Mouse (Mus musculus): ENCODE results near the gene Ccdc106. TPM values are rescaled to one million over a fixed set of nuclear protein-coding genes. Genes with fewer than 3 reads are reported as not detected.
A peak's percentile ranks its signal among the peaks of the same experiment; 100 is the strongest.

Gene Ccdc106
- total and polyA plus RNA-seq, 3 experiments, result 0.52 to 0.81 TPM; not detected in 1

DNA sequence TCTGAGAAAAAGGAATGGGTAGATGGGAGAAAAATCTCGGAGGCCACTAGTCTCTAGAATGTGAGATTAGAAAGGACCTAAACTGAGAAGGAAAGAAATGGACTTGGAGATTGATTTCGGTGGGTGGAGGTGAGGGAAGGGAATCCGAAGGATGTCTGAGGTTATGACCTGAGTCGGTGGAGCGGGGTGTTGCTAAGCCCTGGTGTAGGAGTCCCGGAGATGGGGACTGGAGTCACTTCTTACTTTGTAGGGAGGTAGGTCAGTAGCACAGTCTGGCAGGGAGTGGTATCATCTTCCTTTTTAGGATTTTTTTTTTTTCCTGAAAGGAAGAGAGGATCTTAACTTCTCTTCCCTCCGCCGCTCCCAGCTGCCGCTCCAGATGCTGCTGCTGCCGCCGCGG, 32.1 kb downstream of the Ccdc106 start:
- H3K4me2 ChIP-seq (ENCODE audit: insufficient read depth, low read depth, poor library complexity, severe bottlenecking), result 0 out of 2 replicates have a peak overlapping the region, but pooled peaks have one; percentile 95
- DNase-seq (ENCODE audit: extremely low read depth), result no peak
- no peak overlapping the region for H3K9ac ChIP-seq (ENCODE audit: insufficient read depth, low read depth)
- H3K4me1 ChIP-seq (ENCODE audit: control insufficient read depth in 1 of 2, insufficient read depth in 2 of 2), result peaks cover 5 to 15% of the 10 kb centered on the region in 2 experiments
- in situ Hi-C loops (cut with MboI; ENCODE audit: low pct_ligation_motif_present, low pct_unique_long_range_greater_than_20kb, low sequenced_read_pairs), result loop anchor here (5.0 kb wide), 1 partner anchor 110 kb away; no protein-coding TSS in a partner anchor
- H3K27me3 ChIP-seq (replicated peaks), result no peaks in the 10 kb centered on the region
- H3K27ac ChIP-seq (ENCODE audit: insufficient read depth, low read depth), result no peak overlapping the region
- dilution Hi-C loops (cut with MboI; ENCODE audit: extremely low pct_ligation_motif_present, extremely low pct_unique_long_range_greater_than_20kb, low sequenced_read_pairs), result no loop called here
- no peak overlapping the region for H3K4me3 ChIP-seq (replicated peaks in 1 of 3; ENCODE audit: low read depth in 2 of 3, low read length in 2 of 3, poor library complexity in 1 of 3)
- TF ChIP-seq JUND (conservative IDR thresholded peaks at IDR 0.05; ENCODE audit: low read depth, low read length), result no peak
- H3K9me3 ChIP-seq (replicated peaks; ENCODE audit: low read length), result no peaks in the 10 kb centered on the region
- H3K36me3 ChIP-seq (replicated peaks in 1 of 2; ENCODE audit: control insufficient read depth in 1 of 2, insufficient read depth in 1 of 2, low read length in 1 of 2), result peaks cover 0 to 15% of the 10 kb centered on the region in 2 experiments
- no peaks in the 10 kb centered on the region for H3K79me2 ChIP-seq (replicated peaks; ENCODE audit: control insufficient read depth, extremely low read depth, insufficient read depth, poor library complexity, severe bottlenecking)

DNA sequence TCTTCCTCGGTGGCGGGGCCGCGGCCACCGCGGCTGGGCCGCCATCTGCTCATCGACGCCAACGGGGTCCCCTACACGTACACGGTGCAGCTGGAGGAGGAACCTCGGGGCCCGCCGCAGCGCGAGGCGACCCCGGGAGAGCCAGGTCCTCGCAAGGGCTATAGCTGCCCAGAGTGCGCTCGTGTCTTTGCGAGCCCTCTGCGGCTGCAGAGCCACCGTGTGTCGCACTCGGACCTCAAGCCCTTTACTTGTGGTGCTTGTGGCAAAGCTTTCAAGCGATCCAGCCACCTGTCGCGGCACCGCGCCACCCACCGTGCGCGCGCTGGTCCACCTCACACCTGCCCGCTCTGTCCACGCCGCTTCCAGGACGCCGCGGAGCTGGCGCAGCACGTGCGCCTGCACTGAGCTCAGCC, 32.6 kb downstream of the Ccdc106 start:
- Histone ChIP-seq H3K4me2 (ENCODE audit: insufficient read depth, low read depth, poor library complexity, severe bottlenecking) (no peak overlapping the region), H3K27me3 (replicated peaks) (no peaks in the 10 kb centered on the region), H3K79me2 (replicated peaks; ENCODE audit: control insufficient read depth, extremely low read depth, insufficient read depth, poor library complexity, severe bottlenecking) (no peaks in the 10 kb centered on the region), H3K9ac (ENCODE audit: insufficient read depth, low read depth) (no peak overlapping the region), H3K36me3 (replicated peaks in 1 of 2; ENCODE audit: control insufficient read depth in 1 of 2, insufficient read depth in 1 of 2, low read length in 1 of 2) (peaks cover 0 to 15% of the 10 kb centered on the region in 2 experiments), H3K4me3 (replicated peaks in 1 of 3; ENCODE audit: low read depth in 2 of 3, low read length in 2 of 3, poor library complexity in 1 of 3) (no peak overlapping the region), H3K9me3 (replicated peaks; ENCODE audit: low read length) (no peaks in the 10 kb centered on the region), H3K4me1 (ENCODE audit: control insufficient read depth in 1 of 2, insufficient read depth in 2 of 2) (peaks cover 6 to 19% of the 10 kb centered on the region in 2 experiments), H3K27ac (ENCODE audit: insufficient read depth, low read depth) (no peak overlapping the region)
- dilution Hi-C loops (cut with MboI; ENCODE audit: extremely low pct_ligation_motif_present, extremely low pct_unique_long_range_greater_than_20kb, low sequenced_read_pairs), result no loop called here
- in situ Hi-C loops (cut with MboI; ENCODE audit: low pct_ligation_motif_present, low pct_unique_long_range_greater_than_20kb, low sequenced_read_pairs), result loop anchor here (5.0 kb wide), 1 partner anchor 111 kb away; no protein-coding TSS in a partner anchor
- no peak for TF ChIP-seq CTCF (conservative IDR thresholded peaks at IDR 0.05 in 1 of 2, IDR thresholded peaks at IDR 0.05 in 1 of 2; ENCODE audit: low read depth in 2 of 2, low read length in 2 of 2)
- no peak for TF ChIP-seq MAX (IDR thresholded peaks at IDR 0.05; ENCODE audit: low read length)
- no peak for TF ChIP-seq MYC (IDR thresholded peaks at IDR 0.05; ENCODE audit: low read depth, low read length)
- no peak for TF ChIP-seq RCOR1 (conservative IDR thresholded peaks at IDR 0.05; ENCODE audit: low read depth, low read length)
- no peak for TF ChIP-seq JUND (conservative IDR thresholded peaks at IDR 0.05; ENCODE audit: low read depth, low read length)
- TF ChIP-seq E2F4 (IDR thresholded peaks at IDR 0.05; ENCODE audit: insufficient replicate concordance, low read depth, low read length), result no peak
- no peak for DNase-seq (ENCODE audit: extremely low read depth)

DNA sequence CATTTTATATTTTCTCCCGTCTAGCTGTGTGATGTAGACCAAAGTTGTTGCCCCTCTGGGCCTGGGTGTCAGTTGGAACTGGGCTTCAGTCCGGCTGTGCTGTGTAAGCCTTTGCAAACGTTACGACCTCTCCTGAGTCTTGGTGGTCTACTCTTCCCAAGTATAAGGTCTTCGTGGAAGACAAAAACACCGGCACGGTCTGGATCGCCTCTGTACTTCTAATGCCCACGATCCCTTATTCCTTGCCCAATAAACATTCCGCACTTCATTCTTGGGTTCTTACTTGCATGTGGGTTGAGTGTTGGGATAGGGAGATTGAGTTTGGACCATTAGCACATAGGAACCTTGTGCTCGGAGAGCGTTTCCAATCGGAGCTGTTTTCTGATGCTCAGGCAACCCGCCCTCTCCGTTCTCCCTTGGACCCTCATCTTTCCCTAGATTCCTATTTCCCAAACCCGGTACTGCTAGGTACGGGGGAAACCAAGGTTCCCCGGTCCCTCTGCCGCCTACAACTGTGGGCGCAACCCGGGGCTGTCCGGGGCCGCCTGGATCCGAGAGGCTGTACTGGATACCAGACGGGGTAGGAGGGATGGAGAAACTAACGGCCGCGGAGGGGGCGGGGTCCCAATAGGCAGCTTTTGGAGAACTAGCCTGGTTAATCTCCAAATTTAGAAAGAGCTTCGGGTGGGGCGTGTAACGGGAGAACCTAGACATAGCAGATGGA, 33.3 kb downstream of the Ccdc106 start:
- no peak for DNase-seq (ENCODE audit: extremely low read depth)
- H3K4me1 ChIP-seq (ENCODE audit: control insufficient read depth in 1 of 2, insufficient read depth in 2 of 2), result peaks cover 7 to 26% of the 10 kb centered on the region in 2 experiments
- in situ Hi-C loops (cut with MboI; ENCODE audit: low pct_ligation_motif_present, low pct_unique_long_range_greater_than_20kb, low sequenced_read_pairs), result loop anchor here (5.0 kb wide), 1 partner anchor 111 kb away; no protein-coding TSS in a partner anchor
- TF ChIP-seq SMC3 (IDR thresholded peaks at IDR 0.05; ENCODE audit: low read depth, low read length), result no peak
- no peak for TF ChIP-seq MYC (IDR thresholded peaks at IDR 0.05; ENCODE audit: low read depth, low read length)
- no peak for TF ChIP-seq PAX5 (IDR thresholded peaks at IDR 0.05; ENCODE audit: low read length)
- TF ChIP-seq CHD1 (IDR thresholded peaks at IDR 0.05; ENCODE audit: low read depth, low read length), result no peak
- TF ChIP-seq USF2 (conservative IDR thresholded peaks at IDR 0.05; ENCODE audit: low read depth, low read length), result no peak
- no peak for TF ChIP-seq ELF1 (IDR thresholded peaks at IDR 0.05; ENCODE audit: low read depth, low read length)
- no peak for TF ChIP-seq KAT2A (IDR thresholded peaks at IDR 0.05; ENCODE audit: insufficient replicate concordance, low read length)
- TF ChIP-seq ZMIZ1 (IDR thresholded peaks at IDR 0.05; ENCODE audit: low read depth, low read length), result no peak
- no peak for TF ChIP-seq ETS1 (conservative IDR thresholded peaks at IDR 0.05; ENCODE audit: low read depth, low read length)
- TF ChIP-seq TBP (conservative IDR thresholded peaks at IDR 0.05; ENCODE audit: low read depth, low read length), result no peak
- TF ChIP-seq MXI1 (IDR thresholded peaks at IDR 0.05; ENCODE audit: low read depth, low read length), result no peak
- no peak for TF ChIP-seq TCF12 (IDR thresholded peaks at IDR 0.05; ENCODE audit: low read depth, low read length)
- TF ChIP-seq E2F4 (IDR thresholded peaks at IDR 0.05; ENCODE audit: insufficient replicate concordance, low read depth, low read length), result no peak
- TF ChIP-seq ZNF384 (IDR thresholded peaks at IDR 0.05; ENCODE audit: low read depth, low read length), result no peak
- TF ChIP-seq MAZ (IDR thresholded peaks at IDR 0.05; ENCODE audit: low read depth, low read length), result no peak
- no peak for TF ChIP-seq NRF1 (IDR thresholded peaks at IDR 0.05; ENCODE audit: low read depth, low read length)
- TF ChIP-seq JUN (IDR thresholded peaks at IDR 0.05; ENCODE audit: insufficient read depth, low read depth, low read length), result no peak
- no peak for TF ChIP-seq CHD2 (IDR thresholded peaks at IDR 0.05; ENCODE audit: low read length)
- no peak overlapping the region for H3K4me2 ChIP-seq (ENCODE audit: insufficient read depth, low read depth, poor library complexity, severe bottlenecking)
- no peaks in the 10 kb centered on the region for H3K27me3 ChIP-seq (replicated peaks)
- no peaks in the 10 kb centered on the region for H3K79me2 ChIP-seq (replicated peaks; ENCODE audit: control insufficient read depth, extremely low read depth, insufficient read depth, poor library complexity, severe bottlenecking)
- peaks cover 0 to 13% of the 10 kb centered on the region in 2 experiments for H3K36me3 ChIP-seq (replicated peaks in 1 of 2; ENCODE audit: control insufficient read depth in 1 of 2, insufficient read depth in 1 of 2, low read length in 1 of 2)
- dilution Hi-C loops (cut with MboI; ENCODE audit: extremely low pct_ligation_motif_present, extremely low pct_unique_long_range_greater_than_20kb, low sequenced_read_pairs), result no loop called here
- no peak overlapping the region for H3K9ac ChIP-seq (ENCODE audit: insufficient read depth, low read depth)
- H3K4me3 ChIP-seq (replicated peaks in 1 of 3; ENCODE audit: low read depth in 2 of 3, low read length in 2 of 3, poor library complexity in 1 of 3), result no peak overlapping the region
- no peak overlapping the region for H3K27ac ChIP-seq (ENCODE audit: insufficient read depth, low read depth)
- H3K9me3 ChIP-seq (replicated peaks; ENCODE audit: low read length), result no peaks in the 10 kb centered on the region

All from CH12.LX (cell line).